Mouse (Mus musculus) intestine, postnatal 0 days (tissue): ENCODE data around the gene Tmem132e. TPM values are rescaled to one million over a fixed set of nuclear protein-coding genes. Genes with fewer than 3 reads are reported as not detected.

ENCODE experiments used
- ATAC-seq: fragments of 200-750 bp; cut with Nextera tagmentation; 2 replicates; pipeline ENCODE4 v1.8.0; 2017; ENCODE audit warnings: mild to moderate bottlenecking, moderate TSS enrichment, moderate library complexity
- H3K27ac ChIP-seq: fragments of 300-500 bp; sonication (generic); 2 replicates; pipeline ENCODE4 v1.5.1; 2014; ENCODE audit warnings: mild to moderate bottlenecking, low read depth, low read length, moderate library complexity
- H3K27me3 ChIP-seq: fragments of 300-500 bp; sonication (generic); replicated peaks from 2 replicates; pipeline ENCODE4 v1.6.1; 2014; ENCODE audit warnings: low read length, mixed read lengths; ENCODE audit not compliant: control insufficient read depth, insufficient read depth
- H3K36me3 ChIP-seq: fragments of 300-500 bp; sonication (generic); 2 replicates; pipeline ENCODE4 v1.6.1; 2014; ENCODE audit warnings: mild to moderate bottlenecking, moderate library complexity; ENCODE audit not compliant: control insufficient read depth, insufficient read depth
- H3K4me1 ChIP-seq: fragments of 300-500 bp; sonication (generic); replicated peaks from 2 replicates; pipeline ENCODE4 v1.6.1; 2014; ENCODE audit warnings: antibody characterized with exemption, low read length, mixed read lengths; ENCODE audit not compliant: control insufficient read depth, insufficient read depth
- H3K4me2 ChIP-seq: fragments of 300-500 bp; sonication (generic); replicated peaks from 2 replicates; pipeline ENCODE4 v1.6.1; 2014; ENCODE audit warnings: low read depth, mild to moderate bottlenecking, moderate library complexity
- H3K4me3 ChIP-seq: fragments of 300-500 bp; sonication (generic); 2 replicates; pipeline ENCODE4 v1.5.1; 2014; ENCODE audit warnings: low read depth, low read length
- H3K9ac ChIP-seq: fragments of 300-500 bp; sonication (generic); 2 replicates; pipeline ENCODE4 v1.6.1; 2014; ENCODE audit warnings: mild to moderate bottlenecking, low read depth, low read length
- H3K9me3 ChIP-seq: fragments of 300-500 bp; sonication (generic); 2 replicates; pipeline ENCODE4 v1.6.1; 2016; ENCODE audit warnings: mixed run types; ENCODE audit not compliant: control insufficient read depth
- CTCF ChIP-seq: sonication (generic); IDR thresholded peaks from 2 replicates; pipeline ENCODE4 v1.5.1; 2016; ENCODE audit warnings: low read depth, mild to moderate bottlenecking, control low read depth, antibody characterized with exemption, moderate library complexity
- WGBS: fragments of 180-500 bp; shearing (Covaris S2); extraction: QIAGEN DNeasy Blood & Tissue Kit; methylation state at CpG from one replicate; pipeline ENCODE4 v1.1.7; 2014; 5-methylcytosine and 5-hydroxymethylcytosine counted together
- polyA plus RNA-seq: library from polyadenylated mRNA; unstranded; fragments of >200 nt; fragmentation: Nextera tagmentation; extraction: Ambion mirVana; gene quantifications from 2 replicates; pipeline ENCODE4 v1.2.1, GENCODE M21; 2015

The Tmem132e gene
- polyA plus RNA-seq, 1 experiment from 2014 or later, result 0.34 TPM

DNA sequence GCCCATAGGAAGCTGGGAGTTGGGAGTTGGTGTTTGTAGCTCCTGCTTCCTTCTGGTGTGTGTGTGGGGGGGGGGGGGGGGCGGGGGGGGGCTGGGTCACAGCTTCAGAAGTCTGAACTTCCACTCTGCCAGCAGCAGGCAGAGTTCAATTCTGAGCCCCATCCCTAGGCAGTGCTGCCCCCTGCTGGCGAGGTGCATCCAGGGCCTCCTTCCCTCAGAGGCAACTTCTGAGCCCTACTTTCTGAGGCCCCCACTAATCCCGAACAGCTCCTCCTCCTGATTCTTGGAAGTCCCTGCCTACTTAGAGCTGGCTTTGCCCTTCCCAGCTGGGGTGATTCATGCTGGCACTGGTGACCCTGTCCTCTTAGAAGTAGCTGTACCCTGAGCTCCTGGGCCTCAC is 10.9 kb downstream of the Tmem132e start:
- H3K4me2 ChIP-seq, result no peak overlapping the region

DNA sequence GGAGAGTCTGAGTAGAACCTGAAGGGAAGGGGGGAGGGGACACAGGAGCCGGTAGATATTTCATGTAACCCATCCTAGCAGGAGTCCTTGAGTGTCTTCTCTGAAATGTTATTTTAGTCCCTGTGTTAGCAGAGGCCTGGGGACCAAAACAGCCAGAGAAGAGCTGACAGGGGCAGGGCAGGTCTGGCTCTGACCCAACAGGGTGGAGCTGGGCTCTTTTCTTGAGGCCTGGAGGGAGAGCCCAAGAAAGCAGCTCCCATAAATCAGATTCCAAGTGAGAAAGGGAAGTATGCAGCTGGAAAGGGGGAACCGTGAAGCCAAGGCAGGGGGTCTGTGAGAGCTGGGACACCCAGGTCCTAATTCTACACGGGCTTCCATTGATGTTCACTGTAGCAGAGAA is 16.9 kb downstream of the Tmem132e start:
- no peak for TF ChIP-seq CTCF
- H3K27me3 ChIP-seq, result no peaks in the 10 kb centered on the region
- no peak overlapping the region for H3K4me2 ChIP-seq
- ATAC-seq, result no peak
- no peak overlapping the region for H3K27ac ChIP-seq
- H3K36me3 ChIP-seq, result no peaks in the 10 kb centered on the region
- H3K4me3 ChIP-seq, result no peak overlapping the region
- 49% methylated on average over 3 of the region's 3 CpGs for WGBS
- no peaks in the 10 kb centered on the region for H3K9me3 ChIP-seq
- no peak overlapping the region for H3K9ac ChIP-seq
- H3K4me1 ChIP-seq, result 0 out of 2 replicates have a peak, but pooled peaks cover 3% of the 10 kb centered on the region

More for the DNA sequence above, 10.9 kb downstream of the Tmem132e start:
- H3K36me3 ChIP-seq, result no peaks in the 10 kb centered on the region
- H3K4me1 ChIP-seq, result no peaks in the 10 kb centered on the region
- H3K9me3 ChIP-seq, result no peaks in the 10 kb centered on the region
- 31% methylated on average over 2 of the region's 3 CpGs for WGBS
- no peak overlapping the region for H3K9ac ChIP-seq
- no peak overlapping the region for H3K4me3 ChIP-seq
- no peak for ATAC-seq
- TF ChIP-seq CTCF, result peak; percentile 63
- H3K27me3 ChIP-seq, result 0 out of 2 replicates have a peak, but pooled peaks cover 3% of the 10 kb centered on the region
- no peak overlapping the region for H3K27ac ChIP-seq

DNA sequence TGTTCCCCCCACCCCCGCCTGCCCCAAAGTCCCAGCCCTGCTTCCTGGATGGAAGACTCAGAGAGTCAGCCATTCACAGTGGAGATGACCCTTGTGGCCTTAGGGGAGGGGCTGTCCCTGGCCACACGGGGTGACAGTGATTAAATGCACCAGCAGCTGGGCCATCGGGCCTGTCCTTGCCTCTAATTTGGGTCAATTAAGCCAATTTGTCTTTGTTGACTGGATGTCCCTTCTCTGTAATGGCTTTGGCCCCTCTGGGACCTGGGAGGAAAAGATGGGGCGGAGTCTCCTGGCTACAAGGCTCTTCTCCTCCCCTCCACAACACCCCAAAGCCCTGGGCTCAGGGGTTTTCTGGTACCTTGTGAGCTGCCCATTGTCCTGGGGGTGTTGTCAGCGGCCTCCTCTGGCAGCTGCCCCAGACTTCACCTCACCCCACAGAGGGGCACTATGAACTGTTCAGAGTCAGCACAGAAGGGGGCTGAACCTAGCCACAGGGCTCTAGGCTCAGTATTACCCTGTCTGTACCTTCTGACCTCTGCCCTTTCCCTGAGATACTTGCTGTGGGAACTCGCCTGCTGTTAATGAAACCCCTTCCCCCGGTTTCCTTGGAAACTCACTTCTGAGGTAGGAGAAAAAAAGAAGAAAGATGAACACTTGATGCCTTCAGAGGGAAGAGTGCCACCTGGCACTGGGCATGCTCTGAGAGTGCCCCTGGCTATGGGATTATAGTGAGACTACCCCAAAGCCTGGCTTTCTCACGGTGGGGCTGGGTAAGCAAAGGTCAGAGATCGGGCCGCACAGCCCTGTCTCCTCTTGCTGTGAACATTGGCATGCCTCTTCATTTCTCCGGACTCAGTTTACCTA is 17.9 kb downstream of the Tmem132e start:
- 50% methylated on average over 11 of the region's 11 CpGs for WGBS

DNA sequence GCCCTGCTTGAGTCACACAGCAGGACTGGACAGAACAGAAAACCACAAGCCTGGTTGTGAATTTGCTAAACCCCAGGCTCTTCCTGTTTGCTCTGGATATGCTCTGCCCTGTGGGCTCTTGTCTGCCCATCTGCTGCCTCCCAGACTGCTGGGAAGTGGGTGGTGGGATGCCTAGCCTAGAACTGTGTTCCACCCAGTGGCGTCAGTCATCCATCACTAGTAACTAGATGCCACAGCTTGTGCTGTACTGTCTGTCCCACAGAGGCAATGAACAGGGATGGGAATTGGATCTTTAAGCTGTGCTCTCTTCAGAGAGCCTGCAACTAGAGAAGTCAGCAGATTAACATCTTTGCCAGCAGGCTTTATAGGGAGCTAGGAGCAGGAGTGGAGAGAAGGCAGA is 23.8 kb downstream of the Tmem132e start:
- TF ChIP-seq CTCF, result no peak
- Histone ChIP-seq H3K9ac (no peak overlapping the region), H3K4me1 (no peaks in the 10 kb centered on the region), H3K27ac (no peak overlapping the region), H3K4me3 (no peak overlapping the region), H3K36me3 (no peaks in the 10 kb centered on the region), H3K27me3 (no peaks in the 10 kb centered on the region), H3K4me2 (no peak overlapping the region), H3K9me3 (no peaks in the 10 kb centered on the region)
- no peak for ATAC-seq
- WGBS, result 76% methylated on average over 1 of the region's 1 CpGs

More for the DNA sequence above, 17.9 kb downstream of the Tmem132e start:
- no peaks in the 10 kb centered on the region for H3K9me3 ChIP-seq
- TF ChIP-seq CTCF, result no peak
- no peaks in the 10 kb centered on the region for H3K36me3 ChIP-seq
- no peak overlapping the region for H3K4me3 ChIP-seq
- no peak overlapping the region for H3K27ac ChIP-seq
- H3K27me3 ChIP-seq, result no peaks in the 10 kb centered on the region
- 0 out of 2 replicates have a peak, but pooled peaks cover 3% of the 10 kb centered on the region for H3K4me1 ChIP-seq
- no peak overlapping the region for H3K9ac ChIP-seq
- no peak overlapping the region for H3K4me2 ChIP-seq
- no peak for ATAC-seq

DNA sequence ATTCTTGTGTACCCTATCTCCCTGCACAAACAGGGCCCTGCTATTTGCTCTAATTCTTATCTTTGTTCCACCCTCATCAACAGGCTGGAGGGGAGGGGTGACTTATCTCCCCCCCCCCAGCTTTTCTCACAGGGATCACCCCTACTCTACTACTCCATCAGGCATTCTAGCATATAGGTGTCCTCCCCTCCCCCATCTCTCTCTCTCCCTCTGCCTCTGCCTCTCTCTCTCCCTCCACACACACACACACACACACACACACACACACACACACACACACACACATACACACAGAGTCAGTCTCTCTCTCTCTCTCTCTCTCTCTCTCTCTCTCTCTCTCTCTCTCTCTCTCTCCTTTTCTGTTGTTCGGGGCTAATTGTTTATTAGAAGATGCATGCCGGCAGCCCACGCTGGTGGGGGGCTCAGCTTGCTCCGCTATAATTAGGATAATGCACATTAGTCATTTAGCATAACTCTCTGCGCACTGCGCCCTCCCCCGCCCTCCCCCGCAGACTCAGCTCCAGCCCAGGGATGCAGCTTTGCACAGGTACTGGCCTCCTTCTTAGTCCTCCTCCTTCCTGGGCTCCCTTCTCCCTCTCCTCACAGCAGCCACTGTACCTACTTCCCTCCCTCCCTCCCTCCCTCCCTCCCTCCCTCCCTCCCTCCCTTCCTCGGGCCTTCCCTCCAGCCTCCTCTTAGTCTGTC is 29.8 kb downstream of the Tmem132e start:
- Histone ChIP-seq H3K27me3 (no peaks in the 10 kb centered on the region), H3K9ac (no peak overlapping the region), H3K27ac (no peak overlapping the region), H3K9me3 (no peaks in the 10 kb centered on the region), H3K4me1 (no peaks in the 10 kb centered on the region), H3K36me3 (no peaks in the 10 kb centered on the region), H3K4me2 (no peak overlapping the region), H3K4me3 (no peak overlapping the region)
- 34% methylated on average over 8 of the region's 9 CpGs for WGBS
- TF ChIP-seq CTCF, result no peak
- ATAC-seq, result no peak

DNA sequence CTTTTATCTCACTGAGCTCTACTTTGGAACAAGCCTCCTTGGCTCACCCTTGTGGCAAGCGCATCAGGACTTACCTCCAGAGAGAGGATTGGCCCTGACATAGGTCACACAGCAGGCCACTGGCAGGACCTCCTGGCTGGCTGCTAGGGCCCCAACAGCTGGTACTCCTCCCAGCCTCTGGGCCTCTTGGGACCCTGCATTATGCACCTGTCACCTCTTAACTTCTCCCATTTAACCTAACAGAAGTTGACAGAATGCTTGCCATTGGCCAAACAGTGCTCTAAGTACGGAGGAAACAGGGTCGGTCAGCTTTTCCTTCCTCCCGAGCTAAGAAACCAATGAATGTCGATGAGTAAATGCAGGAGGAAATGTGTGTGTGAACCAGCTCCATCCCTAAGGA is 33.2 kb downstream of the Tmem132e start:
- 71% methylated on average over 5 of the region's 5 CpGs for WGBS
- no peak overlapping the region for H3K9ac ChIP-seq
- no peak overlapping the region for H3K27ac ChIP-seq
- no peak for TF ChIP-seq CTCF
- no peaks in the 10 kb centered on the region for H3K4me1 ChIP-seq
- no peak overlapping the region for H3K4me3 ChIP-seq
- H3K4me2 ChIP-seq, result no peak overlapping the region
- H3K9me3 ChIP-seq, result no peaks in the 10 kb centered on the region
- H3K27me3 ChIP-seq, result no peaks in the 10 kb centered on the region
- no peaks in the 10 kb centered on the region for H3K36me3 ChIP-seq
- no peak for ATAC-seq
